Mouse (Mus musculus): ENCODE data around the gene Ggt1. TPM values are rescaled to one million over a fixed set of nuclear protein-coding genes. Genes with fewer than 3 reads are reported as not detected.
"Not testable (repeated sequence)": the region's sequence is repeated elsewhere in the genome, so short reads cannot be mapped to it uniquely, and the experiment has no call there.

The Ggt1 gene
- total RNA-seq, 2 experiments from 2014 or later: 2.0 to 2.8 TPM

GRCm38 (mm10) chr10:75548486-75548885, 12.9 kb upstream of the Ggt1 start:
- no peak for DNase-seq (ENCODE audit: low spot score in 2 of 2)

- DNase-seq (ENCODE audit: low spot score in 2 of 2): no peak
Observed at GRCm38 (mm10) chr10:75549886-75550285, 11.5 kb upstream of the Ggt1 start.

GRCm38 (mm10) chr10:75551175-75551574, 10.2 kb upstream of the Ggt1 start:
- DNase-seq (ENCODE audit: low spot score in 2 of 2): no peak

DNA sequence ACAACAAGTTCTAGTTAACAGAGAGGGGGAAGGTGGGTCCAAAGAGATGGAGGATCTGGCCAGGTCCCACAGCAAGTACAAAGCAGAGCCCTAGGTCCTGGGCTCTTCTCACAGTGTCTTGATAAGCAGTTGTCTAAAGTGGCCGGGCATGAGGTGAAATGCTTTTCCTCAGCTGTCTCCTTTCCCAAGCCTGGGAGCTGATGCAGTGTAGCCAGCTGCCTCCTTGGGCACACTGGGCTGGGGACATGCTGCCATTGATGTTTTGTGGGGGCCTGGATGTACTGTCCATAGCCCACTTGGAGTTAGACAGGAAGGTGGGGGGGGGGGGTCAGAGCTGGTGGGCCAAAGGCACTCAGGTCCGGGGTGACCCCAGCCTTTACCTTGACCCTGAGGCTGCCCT, 9.3 kb upstream of the Ggt1 start:
- no peak for DNase-seq (ENCODE audit: low spot score in 2 of 2)

- DNase-seq (ENCODE audit: low spot score in 2 of 2): no peak
Observed at GRCm38 (mm10) chr10:75552701-75553450, 8.5 kb upstream of the Ggt1 start.

DNA sequence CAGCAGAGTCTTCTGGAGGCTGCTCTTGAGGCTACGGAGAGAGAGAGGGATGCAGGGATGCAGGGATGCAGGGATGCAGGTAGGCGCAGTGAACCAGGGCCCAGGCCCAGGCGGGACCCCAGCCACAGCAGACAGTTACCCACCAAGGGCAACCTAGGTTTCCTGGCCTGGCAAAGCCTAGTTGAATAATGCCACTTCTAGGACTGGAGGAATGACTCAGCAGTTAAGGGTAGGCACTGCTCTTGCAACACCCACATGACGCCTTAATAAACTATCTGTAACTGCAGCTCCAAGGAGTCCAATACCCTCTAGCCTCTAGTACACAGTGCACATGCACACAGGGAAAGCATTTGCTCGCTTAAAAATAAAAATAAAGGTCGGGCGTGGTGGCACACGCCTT, 7.3 kb upstream of the Ggt1 start:
- no peak for DNase-seq (ENCODE audit: low spot score in 2 of 2)

DNA sequence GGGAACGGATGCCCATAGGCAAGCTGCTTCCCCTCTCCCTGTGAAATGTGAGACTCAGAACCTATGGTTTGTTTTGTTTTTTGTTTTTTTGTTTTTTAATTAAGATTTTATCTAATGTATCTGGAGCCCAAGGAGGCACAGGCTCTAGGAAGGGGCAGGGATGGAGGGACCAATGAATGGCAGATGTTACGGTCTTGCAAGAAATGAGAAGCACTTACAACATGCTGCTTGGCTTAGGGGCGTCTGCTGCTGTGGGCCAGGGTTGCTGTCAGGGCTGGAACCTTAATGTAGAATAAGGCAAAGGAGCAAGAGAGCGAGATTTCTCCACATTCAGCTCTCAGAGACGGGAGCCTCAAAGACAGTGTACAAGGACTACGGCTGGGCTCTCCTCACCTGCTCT, 5.8 kb upstream of the Ggt1 start:
- DNase-seq (ENCODE audit: low spot score in 2 of 2): no peak

DNA sequence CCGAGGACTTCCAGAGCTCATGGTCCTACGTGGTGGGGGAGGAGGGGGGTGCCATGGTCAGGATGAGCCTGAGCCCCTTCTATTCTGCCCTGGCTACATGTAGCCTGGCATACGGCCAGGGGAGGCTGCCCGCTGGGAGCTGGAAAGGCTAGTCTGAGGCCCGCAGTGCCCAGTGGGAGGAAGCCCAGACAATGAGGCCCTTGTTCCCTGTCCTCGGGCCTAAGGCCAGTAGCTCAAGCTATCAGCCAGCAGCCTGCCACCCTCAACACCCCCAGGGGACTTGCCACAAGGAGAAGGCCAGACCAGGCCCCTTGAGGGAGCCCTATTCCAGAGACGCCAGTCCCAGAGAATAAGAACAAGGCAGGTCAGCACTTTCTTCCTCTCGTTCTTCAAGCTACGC, 5.4 kb upstream of the Ggt1 start:
- DNase-seq (ENCODE audit: low spot score in 2 of 2): peak; percentile 73 to 87

DNA sequence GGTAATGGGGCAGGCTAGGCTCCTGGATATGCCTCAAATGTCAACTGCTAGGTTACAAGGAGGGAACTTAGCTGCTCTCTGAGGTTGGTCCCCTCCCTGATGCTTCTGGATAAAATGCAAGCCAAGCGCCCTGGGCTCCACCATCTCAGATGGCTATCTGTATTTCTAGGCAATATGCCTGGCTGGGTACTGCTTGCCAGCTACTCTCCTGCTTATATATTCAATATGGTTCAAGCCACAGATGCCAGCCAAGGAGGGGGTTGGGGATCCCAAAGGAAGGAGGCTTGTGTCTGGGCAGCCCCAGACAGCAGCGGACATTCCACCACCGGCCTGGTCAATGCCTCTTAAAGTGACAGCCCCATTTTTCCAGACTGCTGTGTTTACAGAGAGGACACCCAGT, 2.9 kb upstream of the Ggt1 start:
- peak; percentile 33 to 47 for DNase-seq (ENCODE audit: low spot score in 2 of 2)

GRCm38 (mm10) chr10:75559041-75559675, 2.2 kb upstream of the Ggt1 start:
- DNase-seq (ENCODE audit: low spot score in 2 of 2): no peak

- peak; percentile 20 to 48 for DNase-seq (ENCODE audit: low spot score in 2 of 2)
Observed at GRCm38 (mm10) chr10:75559676-75560548, 1.5 kb upstream of the Ggt1 start, which contains the start of gene Lrrc75b. TSS of gene Lrrc75b (minus strand) at chr10:75560330.

GRCm38 (mm10) chr10:75560549-75560899, 880 bp upstream of the Ggt1 start:
- DNase-seq (ENCODE audit: low spot score in 2 of 2): no peak

DNA sequence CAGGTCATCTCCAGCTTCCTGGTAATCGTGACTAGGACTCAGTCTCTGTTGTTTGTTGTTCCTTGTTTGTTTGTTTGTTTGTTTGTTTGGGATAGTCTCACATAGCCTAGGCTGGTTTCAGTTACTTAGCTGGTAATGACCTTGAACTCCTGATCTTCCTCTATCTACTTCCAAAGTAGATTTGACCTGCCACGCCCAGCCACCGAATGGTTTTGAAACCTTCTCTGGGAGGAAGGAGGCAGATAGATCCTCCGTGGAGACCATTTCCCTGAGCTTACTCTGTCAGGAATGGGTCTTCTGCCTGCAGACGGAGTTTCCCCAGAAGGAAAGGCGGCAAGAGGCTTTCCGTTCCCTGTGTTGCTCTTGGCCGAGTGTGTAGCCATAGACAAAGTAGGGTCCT, 1.2 kb downstream of the Ggt1 start:
- DNase-seq (ENCODE audit: low spot score in 2 of 2): no peak

DNA sequence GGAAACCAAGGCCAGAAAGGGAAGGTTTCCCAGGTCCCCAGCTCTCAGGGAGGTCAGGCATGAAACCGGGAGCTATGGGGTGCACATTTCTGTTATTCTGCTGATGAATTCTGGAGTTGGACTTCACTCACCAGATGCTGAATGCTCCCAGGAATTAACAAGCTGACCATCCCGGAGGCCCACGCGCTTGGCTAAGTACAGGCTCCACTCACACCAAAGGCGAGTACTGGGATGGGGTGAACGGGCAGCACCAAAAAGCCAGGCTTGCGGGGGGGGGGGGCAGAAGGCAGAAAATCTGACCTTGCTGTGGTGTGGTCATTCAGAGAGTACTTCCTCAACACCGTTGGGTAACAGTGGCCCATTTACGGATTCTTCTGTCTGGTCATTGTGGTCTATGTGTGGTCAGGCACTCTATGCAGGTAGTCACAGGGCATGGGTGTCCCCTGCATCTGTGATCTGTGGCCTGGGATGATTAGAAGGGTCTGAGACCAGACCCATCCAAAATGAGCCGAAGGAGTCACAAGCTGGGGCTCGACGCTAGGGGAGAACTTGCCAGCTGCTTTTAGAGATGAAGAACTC, 3.4 kb downstream of the Ggt1 start:
- DNase-seq (ENCODE audit: low spot score in 2 of 2): no peak

DNA sequence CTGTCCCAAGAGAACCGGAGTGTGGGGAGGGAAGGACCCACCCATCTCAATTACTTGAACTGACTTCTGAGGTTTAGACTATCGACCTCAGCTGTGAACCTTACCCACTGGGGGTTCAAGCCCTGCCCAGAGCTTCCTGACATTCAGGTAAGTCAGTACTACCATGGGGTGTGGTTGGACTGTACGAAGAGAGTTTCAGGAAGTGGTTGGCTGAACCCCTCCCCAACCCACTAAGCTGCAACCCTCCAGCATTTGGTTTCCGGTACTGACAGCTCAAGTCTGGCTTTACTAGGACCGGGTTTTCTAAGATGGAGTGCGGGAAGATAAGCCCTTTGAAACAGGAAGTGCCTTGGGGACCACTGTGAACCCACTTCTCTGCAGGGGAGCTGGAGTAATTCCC, 4.0 kb downstream of the Ggt1 start:
- DNase-seq (ENCODE audit: low spot score in 2 of 2): no peak

- no peak for DNase-seq (ENCODE audit: low spot score in 2 of 2)
Observed at GRCm38 (mm10) chr10:75565906-75566305, 4.5 kb downstream of the Ggt1 start.

DNA sequence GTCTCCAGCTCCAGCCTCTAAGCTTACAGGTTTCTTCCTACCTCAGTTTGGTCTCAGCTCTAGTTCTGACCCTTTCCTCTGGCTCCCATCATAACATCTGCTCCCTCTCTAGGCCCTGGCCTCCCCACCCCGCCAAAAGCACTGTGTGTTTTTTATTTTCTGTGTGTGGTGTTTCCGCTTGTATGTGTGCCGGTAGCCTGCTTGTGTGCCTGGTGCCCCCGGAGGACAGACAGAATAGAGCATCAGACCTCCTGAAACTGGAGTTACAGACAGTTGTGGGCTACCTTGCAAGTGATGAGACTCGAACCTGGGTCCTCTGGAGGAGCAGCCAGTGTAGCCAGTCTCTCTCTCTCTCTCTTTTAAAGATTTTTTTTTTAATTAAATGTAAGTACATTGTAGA, 4.9 kb downstream of the Ggt1 start:
- no peak for DNase-seq (ENCODE audit: low spot score in 2 of 2)

GRCm38 (mm10) chr10:75566765-75567164, 5.4 kb downstream of the Ggt1 start:
- DNase-seq (ENCODE audit: low spot score in 2 of 2): not testable (repeated sequence)

GRCm38 (mm10) chr10:75568029-75568428, 6.6 kb downstream of the Ggt1 start:
- DNase-seq (ENCODE audit: low spot score in 2 of 2): no peak

- DNase-seq (ENCODE audit: low spot score in 2 of 2): no peak
Observed at GRCm38 (mm10) chr10:75568441-75568840, 7.0 kb downstream of the Ggt1 start.

- DNase-seq (ENCODE audit: low spot score in 2 of 2): no peak
Observed at GRCm38 (mm10) chr10:75568851-75569250, 7.4 kb downstream of the Ggt1 start.

Data from layer of hippocampus, postnatal 14 days (tissue).